Mouse (Mus musculus) left cerebral cortex, adult 8-10 months (tissue): ENCODE measurements around the gene Gm6993. TPM values are rescaled to one million over a fixed set of nuclear protein-coding genes. Genes with fewer than 3 reads are reported as not detected.

Experiments
- DNase-seq, 2 experiments: peaks; one replicate each; pipeline ENCODE4 v3.0.0; 2022; ENCODE audit warnings: low spot score in 2 of 2
- total RNA-seq, 4 experiments: library from RNA; stranded (reverse); gene quantifications; 2 replicates each; pipeline ENCODE4 v1.2.4; 2022

Gene Gm6993
- total RNA-seq, 4 experiments from 2014 or later = not detected

- DNase-seq = no peak
Observed at GRCm38 (mm10) chr12:31239798-31240197, 772 bp upstream of the Gm6993 start.

GRCm38 (mm10) chr12:31241595-31242342 lies 1.2 kb downstream of the Gm6993 start:
- no peak for DNase-seq

GRCm38 (mm10) chr12:31244001-31244400 lies 3.4 kb downstream of the Gm6993 start:
- DNase-seq = no peak

GRCm38 (mm10) chr12:31244691-31245090 lies 4.1 kb downstream of the Gm6993 start:
- DNase-seq = no peak

- no peak for DNase-seq
Observed at GRCm38 (mm10) chr12:31246153-31246552, 5.6 kb downstream of the Gm6993 start.

GRCm38 (mm10) chr12:31246615-31247014 lies 6.0 kb downstream of the Gm6993 start:
- no peak for DNase-seq

- DNase-seq = no peak
Observed at GRCm38 (mm10) chr12:31248165-31248564, 7.6 kb downstream of the Gm6993 start.

GRCm38 (mm10) chr12:31248681-31249080 lies 8.1 kb downstream of the Gm6993 start:
- no peak for DNase-seq

GRCm38 (mm10) chr12:31252259-31252658 lies 11.7 kb downstream of the Gm6993 start:
- no peak for DNase-seq

GRCm38 (mm10) chr12:31254978-31255377 lies 14.4 kb downstream of the Gm6993 start:
- DNase-seq = no peak

- DNase-seq = no peak
Observed at GRCm38 (mm10) chr12:31256121-31256903, 15.7 kb downstream of the Gm6993 start.

GRCm38 (mm10) chr12:31261882-31262281 lies 21.3 kb downstream of the Gm6993 start:
- no peak for DNase-seq

GRCm38 (mm10) chr12:31263921-31264320 lies 23.4 kb downstream of the Gm6993 start:
- no peak for DNase-seq

GRCm38 (mm10) chr12:31265005-31265721 lies 24.6 kb downstream of the Gm6993 start, which contains the start of gene Lamb1:
Gene Lamb1 (plus strand): TSS chr12:31265234.
- peak in 1 of 2 experiments; percentile 14 for DNase-seq

- DNase-seq = peak in 1 of 2 experiments; percentile 9
Observed at GRCm38 (mm10) chr12:31265722-31266431, 25.3 kb downstream of the Gm6993 start.

GRCm38 (mm10) chr12:31266686-31267085 lies 26.1 kb downstream of the Gm6993 start:
- DNase-seq = no peak

- DNase-seq = no peak
Observed at GRCm38 (mm10) chr12:31267363-31267762, 26.8 kb downstream of the Gm6993 start.

- no peak for DNase-seq
Observed at GRCm38 (mm10) chr12:31268315-31268714, 27.7 kb downstream of the Gm6993 start.

- DNase-seq = no peak
Observed at GRCm38 (mm10) chr12:31269020-31269597, 28.5 kb downstream of the Gm6993 start.

GRCm38 (mm10) chr12:31270361-31270760 lies 29.8 kb downstream of the Gm6993 start:
- DNase-seq = no peak

GRCm38 (mm10) chr12:31270776-31271175 lies 30.2 kb downstream of the Gm6993 start:
- DNase-seq = no peak
